Mouse (Mus musculus): ENCODE measurements around the gene Slc25a39.

- TF ChIP-seq POLR2A (IDR thresholded peaks at IDR 0.05; ENCODE audit: low read depth, low read length) = no peak
- no peak for TF ChIP-seq ZNF384 (IDR thresholded peaks at IDR 0.05; ENCODE audit: low read depth, low read length)
- no peak for TF ChIP-seq MAX (IDR thresholded peaks at IDR 0.05; ENCODE audit: low read length)
Measured at GRCm38 (mm10) chr11:102372936-102373335, 34.8 kb downstream of the Slc25a39 start.

Measured in CH12.LX (cell line).